Mouse (Mus musculus): ENCODE data around the gene Ctnnd2. TPM values are rescaled to one million over a fixed set of nuclear protein-coding genes. Genes with fewer than 3 reads are reported as not detected.

The Ctnnd2 gene
- polyA plus RNA-seq, 1 experiment = 4.6 TPM

DNA sequence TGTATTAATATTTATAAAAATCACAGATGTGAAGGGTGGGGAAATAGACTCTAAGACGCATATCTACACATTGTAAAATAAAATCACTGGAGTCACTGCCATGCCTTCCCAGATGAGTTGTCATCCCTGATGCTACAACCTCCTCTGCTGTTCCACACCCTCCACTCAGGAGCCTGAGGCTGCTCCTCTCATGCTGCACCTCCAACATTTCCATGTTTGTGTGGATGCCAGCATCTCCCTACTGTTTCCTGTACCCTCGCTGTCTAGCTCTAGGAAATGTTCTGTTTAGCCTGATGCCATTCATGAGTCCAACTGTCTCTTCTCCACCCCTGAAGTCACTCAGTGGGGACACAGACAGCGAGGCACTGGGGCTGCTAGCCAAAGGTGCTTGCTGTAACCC is 620.9 kb downstream of the Ctnnd2 start:
- H3K27me3 ChIP-seq (ENCODE audit: control insufficient read depth, insufficient read depth, low read length) = no peaks in the 10 kb centered on the region
- TF ChIP-seq POLR2A (IDR thresholded peaks at IDR 0.05; ENCODE audit: control insufficient read depth, extremely low read depth, insufficient read depth, low read length, poor library complexity) (no peak), CTCF (IDR thresholded peaks at IDR 0.05; ENCODE audit: borderline replicate concordance, control insufficient read depth, extremely low read depth, insufficient read depth, low read length, poor library complexity) (no peak)
- no peaks in the 10 kb centered on the region for H3K4me1 ChIP-seq (replicated peaks; ENCODE audit: control insufficient read depth, insufficient read depth, low read length)
- no peak overlapping the region for H3K4me3 ChIP-seq (ENCODE audit: control insufficient read depth, insufficient read depth, low read length)
- no peaks in the 10 kb centered on the region for H3K36me3 ChIP-seq (ENCODE audit: control insufficient read depth, insufficient read depth, low read length)
- 84% methylated on average over 3 of the region's 3 CpGs for WGBS
- no peak overlapping the region for H3K27ac ChIP-seq (ENCODE audit: control insufficient read depth, insufficient read depth, low read length)
- no peak for DNase-seq

GRCm38 (mm10) chr15:30795723-30796122 is 623.3 kb downstream of the Ctnnd2 start:
- 98% methylated on average over 3 of the region's 3 CpGs for WGBS
- TF ChIP-seq CTCF (IDR thresholded peaks at IDR 0.05; ENCODE audit: borderline replicate concordance, control insufficient read depth, extremely low read depth, insufficient read depth, low read length, poor library complexity) = no peak
- TF ChIP-seq POLR2A (IDR thresholded peaks at IDR 0.05; ENCODE audit: control insufficient read depth, extremely low read depth, insufficient read depth, low read length, poor library complexity) = no peak
- H3K4me3 ChIP-seq (ENCODE audit: control insufficient read depth, insufficient read depth, low read length) = no peak overlapping the region

GRCm38 (mm10) chr15:30827424-30828263 is 655.3 kb downstream of the Ctnnd2 start:
- DNase-seq = no peak
- 92% methylated on average over 17 of the region's 17 CpGs for WGBS
- Histone ChIP-seq H3K4me1 (replicated peaks; ENCODE audit: control insufficient read depth, insufficient read depth, low read length) (no peaks in the 10 kb centered on the region), H3K36me3 (ENCODE audit: control insufficient read depth, insufficient read depth, low read length) (no peaks in the 10 kb centered on the region), H3K27ac (ENCODE audit: control insufficient read depth, insufficient read depth, low read length) (no peak overlapping the region), H3K27me3 (ENCODE audit: control insufficient read depth, insufficient read depth, low read length) (no peaks in the 10 kb centered on the region), H3K4me3 (ENCODE audit: control insufficient read depth, insufficient read depth, low read length) (no peak overlapping the region)
- no peak for TF ChIP-seq POLR2A (IDR thresholded peaks at IDR 0.05; ENCODE audit: control insufficient read depth, extremely low read depth, insufficient read depth, low read length, poor library complexity)

More at GRCm38 (mm10) chr15:30795723-30796122, 623.3 kb downstream of the Ctnnd2 start:
- no peaks in the 10 kb centered on the region for H3K36me3 ChIP-seq (ENCODE audit: control insufficient read depth, insufficient read depth, low read length)
- H3K27ac ChIP-seq (ENCODE audit: control insufficient read depth, insufficient read depth, low read length) = no peak overlapping the region
- no peaks in the 10 kb centered on the region for H3K27me3 ChIP-seq (ENCODE audit: control insufficient read depth, insufficient read depth, low read length)
- no peak for DNase-seq
- H3K4me1 ChIP-seq (replicated peaks; ENCODE audit: control insufficient read depth, insufficient read depth, low read length) = no peaks in the 10 kb centered on the region

- 92% methylated on average over 17 of the region's 17 CpGs for WGBS
Observed at GRCm38 (mm10) chr15:30857277-30858176, 685.1 kb downstream of the Ctnnd2 start.

DNA sequence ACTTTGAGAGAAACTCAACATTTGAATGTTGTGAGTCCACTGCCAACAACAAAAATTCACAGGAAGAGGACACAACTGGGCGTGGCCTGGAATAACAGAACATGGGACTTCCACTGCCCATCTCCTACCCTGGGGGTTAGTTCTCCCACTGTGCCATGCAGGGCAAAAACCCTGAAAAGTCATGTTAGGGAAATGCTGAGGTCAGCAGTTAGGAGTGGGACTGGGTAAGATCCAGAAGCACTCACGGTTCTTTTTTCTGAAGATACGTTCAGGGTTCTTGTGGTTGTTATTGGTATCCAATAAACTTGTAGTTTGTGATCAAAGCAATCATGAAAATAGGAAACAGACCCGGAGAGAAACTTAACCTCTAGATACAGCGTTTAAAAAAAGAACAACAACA is 695.0 kb downstream of the Ctnnd2 start:
- H3K4me1 ChIP-seq (replicated peaks; ENCODE audit: control insufficient read depth, insufficient read depth, low read length) = no peaks in the 10 kb centered on the region
- WGBS = 92% methylated on average over 5 of the region's 5 CpGs
- H3K36me3 ChIP-seq (ENCODE audit: control insufficient read depth, insufficient read depth, low read length) = no peaks in the 10 kb centered on the region
- no peaks in the 10 kb centered on the region for H3K27me3 ChIP-seq (ENCODE audit: control insufficient read depth, insufficient read depth, low read length)
- no peak overlapping the region for H3K4me3 ChIP-seq (ENCODE audit: control insufficient read depth, insufficient read depth, low read length)
- H3K27ac ChIP-seq (ENCODE audit: control insufficient read depth, insufficient read depth, low read length) = no peak overlapping the region
- no peak for DNase-seq
- TF ChIP-seq POLR2A (IDR thresholded peaks at IDR 0.05; ENCODE audit: control insufficient read depth, extremely low read depth, insufficient read depth, low read length, poor library complexity) = no peak
- no peak for TF ChIP-seq CTCF (IDR thresholded peaks at IDR 0.05; ENCODE audit: borderline replicate concordance, control insufficient read depth, extremely low read depth, insufficient read depth, low read length, poor library complexity)

More at GRCm38 (mm10) chr15:30857277-30858176, 685.1 kb downstream of the Ctnnd2 start:
- no peaks in the 10 kb centered on the region for H3K27me3 ChIP-seq (ENCODE audit: control insufficient read depth, insufficient read depth, low read length)
- H3K27ac ChIP-seq (ENCODE audit: control insufficient read depth, insufficient read depth, low read length) = no peak overlapping the region
- DNase-seq = no peak
- H3K36me3 ChIP-seq (ENCODE audit: control insufficient read depth, insufficient read depth, low read length) = no peaks in the 10 kb centered on the region
- TF ChIP-seq CTCF (IDR thresholded peaks at IDR 0.05; ENCODE audit: borderline replicate concordance, control insufficient read depth, extremely low read depth, insufficient read depth, low read length, poor library complexity) = no peak
- no peak for TF ChIP-seq POLR2A (IDR thresholded peaks at IDR 0.05; ENCODE audit: control insufficient read depth, extremely low read depth, insufficient read depth, low read length, poor library complexity)
- no peak overlapping the region for H3K4me3 ChIP-seq (ENCODE audit: control insufficient read depth, insufficient read depth, low read length)
- no peaks in the 10 kb centered on the region for H3K4me1 ChIP-seq (replicated peaks; ENCODE audit: control insufficient read depth, insufficient read depth, low read length)

DNA sequence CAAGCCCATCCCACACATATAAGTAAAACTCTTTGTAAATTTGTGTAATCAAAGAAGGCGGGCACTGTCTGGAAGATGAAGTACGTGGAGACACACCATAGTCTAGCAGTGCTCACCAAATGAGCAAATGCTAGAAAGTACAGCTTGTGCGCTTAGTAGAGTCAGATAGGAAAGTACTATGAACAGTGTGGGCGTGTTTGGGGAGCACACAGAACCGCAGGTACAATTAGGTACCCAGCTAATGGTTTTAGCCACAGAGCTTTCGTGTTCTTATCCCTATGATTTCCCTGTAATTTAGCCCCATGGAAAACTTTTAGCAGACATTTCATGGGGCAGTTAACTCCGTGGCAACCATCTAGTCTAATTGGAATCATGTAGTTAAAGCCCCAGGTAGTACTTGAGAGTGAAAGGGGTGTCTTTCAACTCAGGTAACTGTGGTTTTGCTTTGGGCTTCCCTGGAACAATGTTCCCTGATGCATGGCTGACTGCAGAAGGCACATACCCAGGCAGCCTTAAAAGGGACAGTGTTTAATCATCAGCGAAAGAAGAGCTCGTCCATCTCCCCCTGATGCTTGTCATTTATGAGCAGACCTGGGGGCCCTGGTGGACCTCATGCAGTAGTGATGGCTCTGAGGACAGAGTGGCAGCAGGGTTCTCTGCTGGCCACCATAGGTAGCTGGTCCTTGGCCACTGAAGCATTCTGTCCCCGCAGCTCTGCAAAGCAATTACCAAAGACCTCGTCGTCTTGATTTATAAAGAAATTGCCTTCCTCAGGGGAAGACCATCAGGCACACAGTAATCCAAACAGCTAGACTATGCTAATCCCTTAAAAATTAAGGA is 697.5 kb downstream of the Ctnnd2 start:
- H3K27ac ChIP-seq (ENCODE audit: control insufficient read depth, insufficient read depth, low read length) = no peak overlapping the region
- no peaks in the 10 kb centered on the region for H3K4me1 ChIP-seq (replicated peaks; ENCODE audit: control insufficient read depth, insufficient read depth, low read length)
- DNase-seq = no peak
- no peak overlapping the region for H3K4me3 ChIP-seq (ENCODE audit: control insufficient read depth, insufficient read depth, low read length)
- H3K36me3 ChIP-seq (ENCODE audit: control insufficient read depth, insufficient read depth, low read length) = no peaks in the 10 kb centered on the region
- no peaks in the 10 kb centered on the region for H3K27me3 ChIP-seq (ENCODE audit: control insufficient read depth, insufficient read depth, low read length)
- TF ChIP-seq POLR2A (IDR thresholded peaks at IDR 0.05; ENCODE audit: control insufficient read depth, extremely low read depth, insufficient read depth, low read length, poor library complexity) = no peak
- TF ChIP-seq CTCF (IDR thresholded peaks at IDR 0.05; ENCODE audit: borderline replicate concordance, control insufficient read depth, extremely low read depth, insufficient read depth, low read length, poor library complexity) = no peak
- 91% methylated on average over 12 of the region's 12 CpGs for WGBS
